Mouse (Mus musculus) heart, adult 18-20 months (tissue): ENCODE data around the gene Spsb2. TPM values are rescaled to one million over a fixed set of nuclear protein-coding genes. Genes with fewer than 3 reads are reported as not detected.
"Not testable (repeated sequence)": the region's sequence is repeated elsewhere in the genome, so short reads cannot be mapped to it uniquely, and the experiment has no call there.

Experiments
- DNase-seq, 2 experiments: peaks; one replicate each; pipeline ENCODE4 v3.0.0; 2021 to 2022; ENCODE audit warnings: mixed read lengths in 1 of 2
- total RNA-seq, 2 experiments: library from RNA; stranded (reverse); gene quantifications; 2 replicates each; pipeline ENCODE4 v1.2.3; 2021

Gene Spsb2
- total RNA-seq, 2 experiments from 2014 or later: 2.7 to 3.0 TPM

DNA sequence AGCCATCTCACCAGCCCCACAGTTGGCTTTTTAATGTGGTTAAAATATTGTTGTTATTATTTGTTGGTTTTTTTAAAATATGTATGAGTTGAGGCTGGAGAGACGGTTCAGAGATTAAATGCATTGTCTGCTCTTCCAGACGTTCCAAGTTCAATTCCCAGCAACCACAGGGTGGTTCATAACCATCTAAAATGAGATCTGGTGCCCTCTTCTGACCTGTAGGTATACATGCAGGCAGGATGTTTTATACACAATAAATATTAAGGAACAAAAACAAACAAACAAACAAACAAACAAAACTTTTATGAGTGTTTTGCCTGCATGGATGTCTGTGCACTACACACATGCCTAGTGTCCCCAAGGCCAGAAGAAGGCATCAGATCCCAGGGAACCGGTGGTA, 5.4 kb upstream of the Spsb2 start:
- no peak for DNase-seq

- not testable (repeated sequence) for DNase-seq
Measured at GRCm38 (mm10) chr6:124803691-124804090, 4.8 kb upstream of the Spsb2 start.

DNA sequence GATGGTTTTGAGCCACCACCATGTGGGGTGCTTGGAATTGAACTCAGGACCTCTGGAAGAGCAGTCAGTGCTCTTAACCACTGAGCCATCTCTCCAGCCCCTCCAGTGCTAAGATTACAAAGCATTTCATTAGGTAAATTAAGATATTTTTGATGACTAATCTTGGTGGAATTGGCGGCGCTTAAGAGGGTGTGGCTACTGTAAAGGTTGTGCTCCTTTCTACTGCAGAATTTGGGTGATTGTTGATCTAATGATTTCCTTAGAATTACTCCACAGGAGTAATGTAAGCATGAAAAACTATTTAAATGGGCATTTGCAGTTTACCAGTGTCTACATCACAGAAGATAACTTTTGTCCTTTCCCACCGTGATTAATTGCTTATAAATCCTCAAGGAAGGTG, 4.1 kb upstream of the Spsb2 start:
- DNase-seq: no peak

GRCm38 (mm10) chr6:124805341-124806321, 2.8 kb upstream of the Spsb2 start:
- DNase-seq: peak; percentile 95 to 99

DNA sequence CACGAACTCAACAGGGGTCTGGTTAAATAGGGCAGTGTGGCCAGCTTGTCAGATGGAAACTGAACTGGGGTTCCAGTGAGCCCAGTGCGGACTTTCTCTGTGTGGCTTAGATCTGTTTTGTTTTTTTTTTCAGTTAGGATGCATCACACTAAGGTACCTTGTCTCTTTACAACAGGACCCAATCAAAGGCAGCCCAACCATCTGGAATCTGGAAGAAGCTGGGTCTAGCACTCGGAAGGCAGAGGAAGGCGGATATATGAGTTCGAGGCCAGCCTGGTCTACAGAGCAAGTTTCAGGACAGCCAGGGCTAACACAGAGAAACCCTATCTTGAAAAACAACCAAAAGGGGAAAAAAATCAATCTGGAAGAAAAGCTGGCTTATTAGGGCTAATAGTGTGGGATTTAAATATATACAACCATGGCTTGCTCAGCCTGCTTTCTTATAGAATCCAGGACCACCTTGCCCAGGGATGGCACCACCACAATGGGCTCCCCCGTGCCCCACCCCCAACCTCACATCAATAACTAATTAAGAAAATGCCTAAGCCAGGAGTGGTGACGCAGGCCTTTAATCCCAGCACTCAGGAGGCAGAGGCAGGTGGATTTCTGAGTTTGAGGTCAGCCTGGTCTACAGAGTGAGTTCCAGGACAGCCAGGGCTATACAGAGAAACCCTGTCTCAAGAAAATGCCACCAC, 1.9 kb upstream of the Spsb2 start:
- DNase-seq: no peak

GRCm38 (mm10) chr6:124807366-124807765, 1.1 kb upstream of the Spsb2 start:
- DNase-seq: no peak

- DNase-seq: no peak
Measured at GRCm38 (mm10) chr6:124807986-124808357, 489 bp upstream of the Spsb2 start.

- DNase-seq: peak; percentile 89 to 92
Measured at GRCm38 (mm10) chr6:124809052-124809774, 752 bp downstream of the Spsb2 start.

GRCm38 (mm10) chr6:124809775-124810538, 1.5 kb downstream of the Spsb2 start:
- DNase-seq: no peak

DNA sequence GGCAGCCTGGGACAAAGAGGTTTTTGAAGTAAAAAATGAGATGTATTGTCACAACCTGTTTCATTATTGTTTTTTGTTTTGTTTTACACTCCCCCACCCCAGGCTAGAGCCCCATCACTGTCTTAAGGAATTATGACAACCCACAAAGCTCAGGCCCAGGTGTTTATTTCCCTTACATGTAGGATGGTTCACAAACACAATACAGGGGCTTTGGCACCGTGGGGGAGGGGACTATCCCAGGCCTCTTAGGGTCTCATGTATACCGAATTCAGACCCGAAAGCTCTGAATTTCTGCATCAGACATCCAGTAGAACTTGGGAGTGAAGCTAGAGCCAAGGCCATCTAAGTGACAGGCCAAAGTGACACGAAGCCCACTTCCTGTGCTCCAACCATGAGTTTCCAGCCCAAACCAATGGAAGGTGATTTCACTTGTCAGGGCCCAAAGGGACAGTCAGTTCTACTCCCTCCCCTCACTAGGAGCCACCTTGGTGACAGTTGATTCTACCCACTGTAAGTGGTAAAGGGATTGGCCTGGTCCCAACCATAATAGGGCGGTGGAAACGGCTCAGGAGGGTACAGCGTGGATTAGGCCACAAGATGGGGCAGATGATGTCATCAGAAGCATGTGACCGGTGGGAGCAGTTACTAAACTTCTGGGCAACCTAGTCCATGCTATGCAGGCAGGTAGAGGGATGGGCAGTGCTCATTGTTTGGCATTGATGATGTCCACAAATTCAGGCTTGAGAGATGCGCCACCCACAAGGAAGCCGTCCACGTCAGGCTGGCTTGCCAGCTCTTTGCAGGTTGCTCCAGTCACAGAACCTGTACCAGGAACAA, 2.3 kb downstream of the Spsb2 start:
- DNase-seq: peak in 1 of 2 experiments; percentile 10

DNA sequence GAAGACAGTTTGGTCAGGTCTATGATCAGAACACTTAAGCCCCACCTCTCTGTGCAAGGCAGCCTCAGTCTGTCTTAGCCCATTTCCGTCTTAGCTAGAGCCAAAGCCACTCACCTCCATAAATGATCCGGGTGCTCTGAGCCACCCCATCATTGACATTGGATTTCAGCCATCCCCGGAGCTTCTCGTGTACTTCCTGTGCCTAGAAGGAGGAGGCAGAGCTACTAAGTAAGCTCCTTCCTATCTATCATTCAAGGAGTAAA, 2.9 kb downstream of the Spsb2 start:
- DNase-seq: peak in 1 of 2 experiments; percentile 7

DNA sequence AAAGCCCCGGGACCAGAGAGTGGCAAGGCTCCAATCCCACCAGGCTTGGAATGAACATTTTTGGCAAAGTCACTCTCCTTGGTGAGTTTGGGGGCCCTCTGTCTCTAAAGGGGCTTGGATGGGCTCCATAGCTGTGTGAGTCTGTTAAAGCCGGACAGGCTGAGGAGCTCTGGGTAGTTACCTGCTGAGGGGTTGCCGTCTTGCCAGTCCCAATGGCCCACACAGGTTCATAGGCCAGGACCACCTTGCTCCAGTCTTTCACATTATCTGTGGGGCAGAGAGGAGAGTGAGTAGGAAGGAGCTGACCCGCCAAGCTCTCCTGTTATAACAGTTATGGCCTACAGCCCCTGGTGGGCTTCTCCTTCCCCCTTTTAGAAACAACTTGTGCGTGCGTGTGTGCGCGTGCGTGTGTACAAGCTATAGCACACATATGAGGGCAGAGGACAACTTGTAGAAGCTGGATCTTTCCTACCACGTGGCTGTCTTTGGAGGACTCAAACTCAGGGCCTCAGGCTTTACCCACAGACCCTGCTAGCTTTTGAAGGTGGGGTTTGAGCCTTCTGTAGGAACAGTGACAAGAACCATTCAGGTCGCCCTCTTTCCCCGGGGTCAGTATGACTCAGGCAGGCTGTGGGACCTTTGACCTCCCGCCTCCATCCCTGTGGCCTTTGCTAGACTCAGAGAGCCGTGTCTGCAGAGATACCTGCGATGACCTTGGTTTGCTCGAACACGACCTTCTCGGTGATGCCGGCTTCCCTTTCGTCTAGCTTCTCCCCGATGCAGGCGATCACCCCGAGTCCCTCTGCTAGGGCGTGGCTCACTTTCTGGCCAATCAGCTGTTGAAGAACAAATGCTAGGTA, 3.5 kb downstream of the Spsb2 start:
- peak in 1 of 2 experiments; percentile 4 for DNase-seq

DNA sequence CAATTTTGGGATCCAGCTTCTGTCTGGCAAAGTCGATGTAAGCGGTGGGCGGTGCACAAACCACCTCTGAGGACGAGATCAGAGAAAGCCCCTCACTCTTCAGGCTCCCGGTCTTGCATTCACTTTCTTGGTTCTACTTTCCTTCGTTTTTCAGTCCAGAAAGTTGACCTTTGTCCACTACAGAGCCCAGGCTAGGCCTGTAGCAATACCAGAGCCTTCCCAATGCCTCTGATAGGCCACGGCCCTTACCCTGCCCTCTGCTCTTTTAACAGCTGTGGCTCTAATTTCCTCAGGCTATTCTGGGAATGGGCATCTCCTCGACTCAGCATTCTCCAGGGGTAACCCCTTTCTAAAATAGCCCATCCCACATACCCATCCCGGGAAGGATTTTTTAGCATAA, 4.4 kb downstream of the Spsb2 start:
- no peak for DNase-seq

- DNase-seq: peak; percentile 67 to 75
Measured at GRCm38 (mm10) chr6:124813496-124813895, 5.0 kb downstream of the Spsb2 start.

DNA sequence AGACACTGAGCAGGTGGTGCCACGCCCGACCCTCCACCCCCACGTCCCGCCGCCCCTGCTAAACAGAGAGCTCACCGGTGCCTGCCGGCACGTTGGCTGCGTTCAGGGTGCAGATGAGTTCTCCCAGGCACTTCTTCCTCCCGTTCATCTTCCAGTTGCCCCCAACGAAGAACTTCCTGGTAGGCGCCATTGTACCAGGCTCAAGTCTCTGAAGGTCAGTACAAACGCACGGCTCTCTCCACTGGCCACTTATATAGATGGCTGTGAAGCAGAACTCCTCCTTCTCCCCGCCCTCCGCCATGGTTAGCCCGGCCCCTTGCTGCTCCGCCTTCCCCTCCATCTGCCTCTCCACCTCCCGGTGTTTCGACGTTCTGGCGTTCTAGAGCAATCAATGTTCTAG, 5.5 kb downstream of the Spsb2 start, which contains the start of gene Tpi1:
TSS of gene Tpi1 (minus strand) at position 364 of the 400 bp plus-strand sequence.
- peak; percentile 95 to 96 for DNase-seq

GRCm38 (mm10) chr6:124814448-124814847, 6.0 kb downstream of the Spsb2 start:
- DNase-seq: no peak

DNA sequence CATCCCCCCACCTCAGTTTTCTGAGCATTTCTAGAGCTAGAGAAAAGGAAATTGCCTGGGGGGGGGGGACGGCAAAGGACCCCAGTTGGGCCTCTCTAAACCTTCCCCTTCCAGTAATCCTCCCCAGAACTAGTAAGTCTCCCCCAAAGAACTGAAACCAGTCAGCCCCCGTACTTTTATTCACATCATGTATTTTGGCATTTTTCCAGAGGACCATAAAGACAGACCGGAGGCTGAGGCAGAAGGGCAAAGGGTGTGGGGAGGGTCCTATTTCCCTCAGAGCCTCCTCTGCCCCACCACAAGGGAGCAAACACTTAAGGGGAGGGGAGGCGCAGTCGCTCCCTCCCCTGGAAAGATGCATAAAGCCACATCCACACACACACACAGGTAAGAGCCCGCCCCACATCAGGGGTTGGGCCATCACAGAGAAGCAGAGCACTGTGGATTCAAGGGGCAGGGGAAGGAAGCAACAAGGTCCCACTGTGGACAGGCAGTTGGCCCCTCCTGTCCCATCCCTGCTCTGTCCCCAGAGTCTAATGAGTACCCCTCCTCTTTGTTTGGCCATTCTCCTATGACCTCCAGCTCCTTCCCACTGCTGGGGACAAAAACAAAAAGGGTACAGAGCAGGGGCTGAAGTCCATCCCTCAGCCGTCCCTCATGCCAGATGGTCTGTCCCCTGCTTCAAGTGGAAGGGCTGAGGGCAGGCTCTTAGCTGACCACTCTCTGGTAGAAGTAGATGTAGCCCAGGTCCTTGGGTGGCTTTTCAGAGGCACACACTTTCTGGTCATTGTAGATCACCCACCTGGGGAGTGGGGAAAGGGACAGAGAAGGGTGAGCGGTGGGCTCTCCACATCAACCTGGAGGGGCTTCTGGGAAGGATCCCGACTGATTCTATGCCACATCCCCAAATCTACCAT, 6.7 kb downstream of the Spsb2 start:
- DNase-seq: no peak

GRCm38 (mm10) chr6:124816611-124817010, 8.2 kb downstream of the Spsb2 start:
- no peak for DNase-seq

GRCm38 (mm10) chr6:124817125-124817524, 8.7 kb downstream of the Spsb2 start:
- no peak for DNase-seq
